Mouse (Mus musculus) testis, adult 2 months (tissue): ENCODE results near the gene Fermt3. TPM values are rescaled to one million over a fixed set of nuclear protein-coding genes. Genes with fewer than 3 reads are reported as not detected.
A peak's percentile ranks its signal among the peaks of the same experiment; 100 is the strongest.

ENCODE experiments used
- H3K27ac ChIP-seq: fragments of 200-500 bp; 2 replicates; pipeline ENCODE4 v1.5.1; 2012; ENCODE audit warnings: low read depth, low read length; ENCODE audit not compliant: control insufficient read depth, insufficient read depth
- H3K27me3 ChIP-seq: fragments of 200-500 bp; 2 replicates; pipeline ENCODE4 v1.6.1; 2012; ENCODE audit warnings: mild to moderate bottlenecking, low read length, moderate library complexity; ENCODE audit not compliant: control insufficient read depth, insufficient read depth
- H3K36me3 ChIP-seq: fragments of 200-500 bp; 2 replicates; pipeline ENCODE4 v1.6.1; 2012; ENCODE audit warnings: mild to moderate bottlenecking, low read length; ENCODE audit not compliant: control insufficient read depth, insufficient read depth
- H3K4me1 ChIP-seq: fragments of 200-500 bp; 2 replicates; pipeline ENCODE4 v1.6.1; 2012; ENCODE audit warnings: low read length; ENCODE audit not compliant: control insufficient read depth, insufficient read depth
- H3K4me3 ChIP-seq: fragments of 200-500 bp; 2 replicates; pipeline ENCODE4 v1.5.1; 2012; ENCODE audit warnings: low read depth, mild to moderate bottlenecking, low read length, moderate library complexity, mixed read lengths; ENCODE audit not compliant: control insufficient read depth
- CTCF ChIP-seq: fragments of 200-500 bp; IDR thresholded peaks from 2 replicates; pipeline ENCODE4 v1.5.1; 2012; ENCODE audit warnings: low read depth, mild to moderate bottlenecking, inconsistent platforms, low read length, moderate library complexity; ENCODE audit not compliant: control insufficient read depth, insufficient read depth, insufficient replicate concordance
- POLR2A ChIP-seq: fragments of 200-500 bp; IDR thresholded peaks from 2 replicates; pipeline ENCODE4 v1.6.1; 2012; ENCODE audit warnings: low read depth, mild to moderate bottlenecking, inconsistent platforms, low read length, moderate library complexity; ENCODE audit not compliant: control insufficient read depth
- polyA plus RNA-seq: library from polyadenylated mRNA; depleted of rRNA; stranded (reverse); fragments of >200 nt; gene quantifications from 2 replicates; pipeline ENCODE4 v1.2.3, GENCODE M21; 2012

The Fermt3 gene
- polyA plus RNA-seq, 1 experiment: 1.3 TPM

- TF ChIP-seq POLR2A (no peak), CTCF (no peak)
- H3K4me3 ChIP-seq: no peak overlapping the region
- no peak overlapping the region for H3K27ac ChIP-seq
- no peaks in the 10 kb centered on the region for H3K36me3 ChIP-seq
- no peaks in the 10 kb centered on the region for H3K27me3 ChIP-seq
- no peaks in the 10 kb centered on the region for H3K4me1 ChIP-seq
These were observed 12.2 kb downstream of the Fermt3 start for GRCm38 (mm10) chr19:7006892-7007593.

- Histone ChIP-seq H3K4me3 (no peak overlapping the region), H3K4me1 (peaks cover 14% of the 10 kb centered on the region), H3K27me3 (no peaks in the 10 kb centered on the region), H3K27ac (no peak overlapping the region), H3K36me3 (no peaks in the 10 kb centered on the region)
- TF ChIP-seq POLR2A: no peak
- TF ChIP-seq CTCF: no peak
These were observed 19.8 kb downstream of the Fermt3 start for GRCm38 (mm10) chr19:6999360-7000063.

- no peak overlapping the region for H3K27ac ChIP-seq
- H3K4me1 ChIP-seq: peaks cover 15% of the 10 kb centered on the region
- H3K27me3 ChIP-seq: no peaks in the 10 kb centered on the region
- no peaks in the 10 kb centered on the region for H3K36me3 ChIP-seq
- H3K4me3 ChIP-seq: peak overlapping the region; percentile 7
- no peak for TF ChIP-seq POLR2A
- no peak for TF ChIP-seq CTCF
These were observed 21.5 kb downstream of the Fermt3 start for GRCm38 (mm10) chr19:6997721-6998290.

GRCm38 (mm10) chr19:6996006-6996405 lies 23.3 kb downstream of the Fermt3 start, which contains the start of the genes Nudt22 and Trpt1:
TSS of gene Nudt22 (minus strand) at chr19:6996117.
TSS of gene Trpt1 (plus strand) at chr19:6996131.
- no peaks in the 10 kb centered on the region for H3K36me3 ChIP-seq
- H3K27ac ChIP-seq: peak within 1 kb of the TSS; percentile 61; the same call in 1 of the 2 replicates
- no peak for TF ChIP-seq CTCF
- TF ChIP-seq POLR2A: peak; percentile 51; the same call in 1 of the 2 replicates
- no peaks in the 10 kb centered on the region for H3K27me3 ChIP-seq
- H3K4me1 ChIP-seq: peaks cover 23% of the 10 kb centered on the region
- H3K4me3 ChIP-seq: peak within 1 kb of the TSS; percentile 85

DNA sequence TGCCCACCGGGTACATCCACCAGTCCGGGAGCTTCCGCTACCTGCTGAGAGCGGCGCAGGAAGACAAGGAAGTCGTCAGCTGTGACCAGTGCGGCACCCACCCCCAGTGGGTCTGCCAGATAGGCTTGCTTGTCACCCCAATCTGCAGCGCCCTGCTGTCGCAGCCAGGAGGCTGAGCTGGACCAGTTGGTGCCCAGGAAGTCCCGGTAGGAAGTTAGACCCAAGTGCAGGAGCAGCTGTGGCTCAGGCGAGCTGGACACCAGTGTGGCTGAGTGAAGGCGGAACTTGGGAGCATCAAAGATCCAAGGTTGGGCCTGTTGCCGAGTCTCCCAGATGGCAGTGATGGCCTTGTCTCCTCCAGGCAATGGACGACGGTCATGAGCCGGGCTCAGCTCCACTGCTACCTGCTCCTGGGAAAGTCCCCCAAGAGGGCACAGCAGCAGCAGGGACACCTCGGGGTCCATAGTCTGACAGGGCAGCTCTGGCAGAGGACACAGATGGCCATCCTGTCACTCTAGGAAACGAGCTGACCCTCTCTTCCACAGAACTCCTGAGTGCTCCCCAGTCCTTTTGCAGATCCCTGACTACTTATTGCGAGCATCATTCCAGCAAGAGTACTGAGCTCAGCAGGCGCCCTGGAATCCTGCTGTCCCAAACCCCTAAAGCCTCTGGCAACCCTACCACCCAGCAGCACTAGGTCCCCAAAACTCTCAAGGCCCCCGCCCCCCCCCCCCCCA lies 23.8 kb downstream of the Fermt3 start:
- Histone ChIP-seq H3K4me3 (peak overlapping the region; percentile 42), H3K27me3 (no peaks in the 10 kb centered on the region), H3K27ac (peak overlapping the region; percentile 30; the same call in 1 of the 2 replicates), H3K36me3 (no peaks in the 10 kb centered on the region), H3K4me1 (peaks cover 23% of the 10 kb centered on the region)
- TF ChIP-seq CTCF: no peak
- TF ChIP-seq POLR2A: no peak

- H3K36me3 ChIP-seq: no peaks in the 10 kb centered on the region
- peaks cover 23% of the 10 kb centered on the region for H3K4me1 ChIP-seq
- H3K4me3 ChIP-seq: no peak overlapping the region
- H3K27me3 ChIP-seq: no peaks in the 10 kb centered on the region
- H3K27ac ChIP-seq: no peak overlapping the region
- TF ChIP-seq POLR2A (no peak), CTCF (no peak)
These were observed 24.8 kb downstream of the Fermt3 start for GRCm38 (mm10) chr19:6994489-6994888.

DNA sequence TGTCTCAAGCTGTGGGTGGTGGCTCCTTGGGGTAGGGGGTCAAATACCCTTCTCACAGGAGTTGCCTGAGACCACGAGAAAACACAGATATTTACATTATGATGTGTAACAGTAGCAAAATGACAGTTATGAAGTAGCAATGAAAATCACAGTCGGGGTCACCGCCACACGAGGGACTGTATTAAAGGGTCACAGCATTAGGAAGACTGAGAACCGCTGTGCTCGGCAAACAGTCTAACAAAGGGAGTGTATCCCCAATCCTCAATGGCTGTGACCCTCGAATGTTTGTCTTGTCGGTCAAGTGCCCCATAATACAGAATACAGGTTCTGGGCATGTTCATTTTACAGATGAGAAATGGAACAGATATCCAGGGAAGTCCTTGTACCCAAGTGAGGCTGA lies 25.3 kb downstream of the Fermt3 start:
- TF ChIP-seq CTCF: no peak
- no peak for TF ChIP-seq POLR2A
- H3K27ac ChIP-seq: no peak overlapping the region
- no peak overlapping the region for H3K4me3 ChIP-seq
- no peaks in the 10 kb centered on the region for H3K27me3 ChIP-seq
- H3K4me1 ChIP-seq: peaks cover 23% of the 10 kb centered on the region
- peaks cover 1% of the 10 kb centered on the region; the same call in 1 of the 2 replicates for H3K36me3 ChIP-seq
